Mouse (Mus musculus): ENCODE data around the gene Taf12.

- TF ChIP-seq GATA1 (IDR thresholded peaks at IDR 0.05; ENCODE audit: borderline replicate concordance, low read length), result no peak
- no peak for TF ChIP-seq FLI1 (IDR thresholded peaks at IDR 0.05; ENCODE audit: low read length)
Measured at GRCm38 (mm10) chr4:132309849-132310472, 35.8 kb downstream of the Taf12 start.
